Mouse (Mus musculus): ENCODE measurements at regions not wholly inside any gene's neighbourhood (a gene's known extent, or its start where the extent isn't known, plus 50 kb on each side); places are given as distances from the start of the nearest gene placed in this dataset.

GRCm38 (mm10) chr14:116761429-116761828 lies 163.7 kb upstream of the Gpc6 start:
- H3K4me1 ChIP-seq: no peaks in the 10 kb centered on the region
- no peaks in the 10 kb centered on the region for H3K27me3 ChIP-seq
- no peak for ATAC-seq (replicated peaks; ENCODE audit: low FRiP score)
- H3K9me3 ChIP-seq (replicated peaks): no peaks in the 10 kb centered on the region
- H3K9ac ChIP-seq: no peak overlapping the region
- no peaks in the 10 kb centered on the region for H3K36me3 ChIP-seq
- H3K4me3 ChIP-seq (replicated peaks): no peak overlapping the region
- H3K4me2 ChIP-seq: no peak overlapping the region
- WGBS: 74% methylated on average over 2 of the region's 2 CpGs
- no peak overlapping the region for H3K27ac ChIP-seq

- no peaks in the 10 kb centered on the region for H3K36me3 ChIP-seq
- H3K27ac ChIP-seq: no peak overlapping the region
- no peak overlapping the region for H3K4me3 ChIP-seq (replicated peaks)
- no peak overlapping the region for H3K9ac ChIP-seq
- no peaks in the 10 kb centered on the region for H3K9me3 ChIP-seq (replicated peaks)
- no peaks in the 10 kb centered on the region for H3K27me3 ChIP-seq
- H3K4me2 ChIP-seq: no peak overlapping the region
- no peaks in the 10 kb centered on the region for H3K4me1 ChIP-seq
- no peak for ATAC-seq (replicated peaks; ENCODE audit: low FRiP score)
- 83% methylated on average over 4 of the region's 4 CpGs for WGBS
Measured at GRCm38 (mm10) chr14:116771120-116771519, 154.0 kb upstream of the Gpc6 start.

DNA sequence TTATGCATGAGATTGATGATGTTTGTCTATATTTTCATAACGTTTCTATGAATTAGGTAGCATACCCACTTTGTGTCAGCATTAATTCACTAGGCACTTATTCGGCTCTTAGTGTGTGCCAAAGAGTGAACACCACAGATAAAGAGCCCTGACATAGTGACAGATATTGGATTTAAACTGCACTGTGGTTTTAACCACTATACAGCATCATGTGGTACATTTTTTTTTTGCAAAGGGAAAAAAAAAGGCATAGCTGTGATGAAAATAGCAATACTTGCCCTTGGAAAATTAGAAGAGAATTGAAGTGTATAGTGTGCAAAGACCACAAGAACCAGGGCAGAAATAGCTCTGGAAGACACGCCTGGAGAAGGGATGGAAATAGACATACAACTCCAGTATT lies 153.4 kb upstream of the Gpc6 start:
- Histone ChIP-seq H3K9me3 (replicated peaks) (no peaks in the 10 kb centered on the region), H3K27me3 (no peaks in the 10 kb centered on the region), H3K4me1 (no peaks in the 10 kb centered on the region), H3K27ac (no peak overlapping the region), H3K9ac (no peak overlapping the region), H3K4me3 (replicated peaks) (no peak overlapping the region), H3K4me2 (no peak overlapping the region), H3K36me3 (no peaks in the 10 kb centered on the region)
- ATAC-seq (replicated peaks; ENCODE audit: low FRiP score): no peak
- 88% methylated on average over 3 of the region's 3 CpGs for WGBS

GRCm38 (mm10) chr14:116779661-116780060 lies 145.5 kb upstream of the Gpc6 start:
- no peak for ATAC-seq (replicated peaks; ENCODE audit: low FRiP score)
- 91% methylated on average over 3 of the region's 3 CpGs for WGBS
- no peaks in the 10 kb centered on the region for H3K4me1 ChIP-seq

DNA sequence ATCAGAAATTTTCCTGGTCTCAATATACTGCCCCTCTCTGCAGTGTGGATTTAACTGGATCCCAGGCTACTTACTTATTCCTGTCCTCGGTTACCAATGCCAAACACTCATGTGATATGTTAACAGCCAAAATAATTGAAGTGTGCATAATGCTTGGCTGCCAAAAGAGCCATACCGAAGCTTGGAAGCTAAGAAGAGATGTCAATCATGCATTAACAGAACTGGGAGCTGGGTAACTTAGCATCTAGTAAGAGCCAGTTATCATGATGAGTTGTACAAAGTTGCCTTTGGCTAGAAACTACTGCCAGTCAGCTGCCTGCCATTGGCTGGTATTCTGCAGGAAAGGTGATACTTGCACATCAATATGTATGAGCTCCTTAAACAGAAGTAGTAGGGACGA lies 141.3 kb upstream of the Gpc6 start:
- WGBS: 75% methylated on average over 3 of the region's 3 CpGs
- no peaks in the 10 kb centered on the region for H3K4me1 ChIP-seq
- H3K27me3 ChIP-seq: no peaks in the 10 kb centered on the region
- no peak for ATAC-seq (replicated peaks; ENCODE audit: low FRiP score)
- no peaks in the 10 kb centered on the region for H3K36me3 ChIP-seq
- H3K9me3 ChIP-seq (replicated peaks): no peaks in the 10 kb centered on the region
- H3K4me2 ChIP-seq: no peak overlapping the region
- no peak overlapping the region for H3K9ac ChIP-seq
- H3K27ac ChIP-seq: no peak overlapping the region
- H3K4me3 ChIP-seq (replicated peaks): no peak overlapping the region

More at GRCm38 (mm10) chr14:116779661-116780060, 145.5 kb upstream of the Gpc6 start:
- Histone ChIP-seq H3K27me3 (no peaks in the 10 kb centered on the region), H3K4me3 (replicated peaks) (no peak overlapping the region), H3K27ac (no peak overlapping the region), H3K36me3 (no peaks in the 10 kb centered on the region), H3K4me2 (no peak overlapping the region), H3K9me3 (replicated peaks) (no peaks in the 10 kb centered on the region), H3K9ac (no peak overlapping the region)

- H3K4me3 ChIP-seq (replicated peaks): no peak overlapping the region
- H3K9me3 ChIP-seq (replicated peaks): no peaks in the 10 kb centered on the region
- H3K27me3 ChIP-seq: no peaks in the 10 kb centered on the region
- 79% methylated on average over 3 of the region's 3 CpGs for whole genome bisulfite sequencing
- no peaks in the 10 kb centered on the region for H3K36me3 ChIP-seq
- no peak overlapping the region for H3K9ac ChIP-seq
- no peak overlapping the region for H3K4me2 ChIP-seq
- 0 out of 2 replicates have a peak, but pooled peaks cover 4% of the 10 kb centered on the region for H3K4me1 ChIP-seq
- no peak overlapping the region for H3K27ac ChIP-seq
- no peak for ATAC-seq (replicated peaks; ENCODE audit: low FRiP score)
Measured at GRCm38 (mm10) chr14:116806504-116806903, 118.6 kb upstream of the Gpc6 start.

DNA sequence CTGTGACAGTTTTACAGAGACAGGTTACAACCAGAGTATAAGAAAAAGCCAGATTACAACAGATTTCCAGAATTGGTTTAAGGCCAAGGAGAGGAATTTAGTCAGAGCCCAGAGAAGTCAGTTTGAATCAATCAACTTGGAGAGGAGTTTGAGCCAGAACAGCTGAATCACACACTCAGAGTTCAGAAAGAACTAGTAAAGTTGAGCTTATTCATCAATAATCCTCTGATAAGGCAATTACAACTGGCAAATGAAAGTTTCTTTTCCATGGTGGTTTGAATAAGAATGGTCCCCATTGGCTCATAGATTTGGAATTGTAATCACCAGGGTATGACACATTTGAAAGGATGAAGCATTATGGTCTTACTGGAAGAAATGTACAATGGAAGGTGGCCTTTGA lies 116.5 kb upstream of the Gpc6 start:
- ATAC-seq (replicated peaks; ENCODE audit: low FRiP score): no peak
- no peak overlapping the region for H3K27ac ChIP-seq
- no peaks in the 10 kb centered on the region for H3K36me3 ChIP-seq
- H3K27me3 ChIP-seq: no peaks in the 10 kb centered on the region
- no peak overlapping the region for H3K4me2 ChIP-seq
- H3K9me3 ChIP-seq (replicated peaks): no peaks in the 10 kb centered on the region
- H3K4me1 ChIP-seq: 0 out of 2 replicates have a peak, but pooled peaks cover 4% of the 10 kb centered on the region
- H3K9ac ChIP-seq: no peak overlapping the region
- no peak overlapping the region for H3K4me3 ChIP-seq (replicated peaks)

- H3K4me3 ChIP-seq (replicated peaks): no peak overlapping the region
- no peaks in the 10 kb centered on the region for H3K27me3 ChIP-seq
- no peak for ATAC-seq (replicated peaks; ENCODE audit: low FRiP score)
- H3K9ac ChIP-seq: no peak overlapping the region
- no peaks in the 10 kb centered on the region for H3K36me3 ChIP-seq
- H3K27ac ChIP-seq: 0 out of 2 replicates have a peak overlapping the region, but pooled peaks have one; percentile 9
- H3K4me1 ChIP-seq: 0 out of 2 replicates have a peak, but pooled peaks cover 4% of the 10 kb centered on the region
- no peak overlapping the region for H3K4me2 ChIP-seq
- 52% methylated on average over 2 of the region's 2 CpGs for WGBS
- no peaks in the 10 kb centered on the region for H3K9me3 ChIP-seq (replicated peaks)
Measured at GRCm38 (mm10) chr14:116810661-116811345, 114.3 kb upstream of the Gpc6 start.

DNA sequence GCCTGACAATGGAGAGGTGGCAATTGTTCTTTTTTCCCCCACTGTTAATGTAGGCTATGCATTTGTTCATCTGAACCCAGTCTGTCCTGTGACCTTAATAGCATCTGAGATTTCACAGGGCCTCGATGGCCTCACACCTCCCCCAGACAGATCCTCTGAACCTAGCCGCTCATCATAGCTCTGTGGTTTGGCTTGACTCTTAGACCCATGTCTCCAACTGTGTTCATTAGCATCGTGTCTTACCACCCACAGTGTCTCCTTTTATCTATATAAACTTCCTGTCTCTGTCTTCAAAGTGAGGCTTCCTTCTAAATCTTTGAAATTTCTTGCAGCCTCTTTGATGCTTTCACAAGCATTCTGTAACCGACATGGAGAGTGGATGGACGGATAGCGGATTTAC lies 87.9 kb upstream of the Gpc6 start:
- H3K36me3 ChIP-seq: no peaks in the 10 kb centered on the region
- no peak overlapping the region for H3K4me2 ChIP-seq
- WGBS: 30% methylated on average over 6 of the region's 6 CpGs
- ATAC-seq (replicated peaks; ENCODE audit: low FRiP score): no peak
- H3K27me3 ChIP-seq: no peaks in the 10 kb centered on the region
- no peak overlapping the region for H3K27ac ChIP-seq
- no peak overlapping the region for H3K9ac ChIP-seq
- no peaks in the 10 kb centered on the region for H3K4me1 ChIP-seq
- no peaks in the 10 kb centered on the region for H3K9me3 ChIP-seq (replicated peaks)
- H3K4me3 ChIP-seq (replicated peaks): no peak overlapping the region

DNA sequence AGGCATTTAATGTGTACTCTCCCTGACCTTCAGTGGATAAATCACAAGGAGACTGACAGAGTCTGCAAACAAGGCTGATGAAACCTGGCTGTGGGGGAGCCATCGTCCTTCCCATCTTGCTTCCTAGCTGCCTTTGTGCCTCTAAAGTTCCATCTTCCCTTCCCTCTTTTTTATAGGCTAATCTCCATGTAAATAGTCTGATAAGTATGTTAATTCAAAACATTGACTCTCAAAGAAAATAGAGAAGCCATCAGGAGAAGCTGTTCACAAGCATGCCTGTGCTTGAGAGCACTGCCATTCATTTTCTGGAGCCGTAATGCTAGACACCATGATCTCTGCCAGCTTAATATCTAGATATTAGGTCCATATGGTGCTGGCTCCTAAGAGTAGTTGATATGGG lies 55.7 kb upstream of the Gpc6 start:
- WGBS: 48% methylated on average over 2 of the region's 2 CpGs
- H3K4me1 ChIP-seq: no peaks in the 10 kb centered on the region
- H3K36me3 ChIP-seq: no peaks in the 10 kb centered on the region
- H3K9ac ChIP-seq: no peak overlapping the region
- no peaks in the 10 kb centered on the region for H3K27me3 ChIP-seq
- no peak for ATAC-seq (replicated peaks; ENCODE audit: low FRiP score)
- no peaks in the 10 kb centered on the region for H3K9me3 ChIP-seq (replicated peaks)
- H3K4me2 ChIP-seq: no peak overlapping the region
- no peak overlapping the region for H3K27ac ChIP-seq
- no peak overlapping the region for H3K4me3 ChIP-seq (replicated peaks)

DNA sequence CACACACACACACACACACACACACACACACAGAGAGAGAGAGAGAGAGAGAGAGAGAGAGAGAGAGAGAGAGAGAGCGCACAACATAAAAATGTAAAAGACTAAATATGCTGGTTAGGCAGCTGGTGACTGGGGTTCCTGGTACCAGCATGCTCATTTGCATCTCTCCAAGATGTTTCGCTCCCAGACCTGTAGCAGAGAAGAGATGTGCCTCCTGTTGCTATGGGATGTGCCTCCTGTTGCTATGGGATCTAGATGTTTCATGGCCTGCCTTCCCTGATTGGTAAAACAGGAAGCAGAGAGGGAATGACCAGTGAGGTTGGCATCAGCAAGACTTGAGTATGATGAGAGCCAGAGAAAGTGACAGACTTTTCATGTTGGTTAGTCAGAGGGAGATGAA lies 55.1 kb upstream of the Gpc6 start:
- Histone ChIP-seq H3K4me1 (no peaks in the 10 kb centered on the region), H3K36me3 (no peaks in the 10 kb centered on the region), H3K4me3 (replicated peaks) (no peak overlapping the region), H3K4me2 (no peak overlapping the region), H3K27me3 (no peaks in the 10 kb centered on the region), H3K27ac (no peak overlapping the region), H3K9ac (no peak overlapping the region), H3K9me3 (replicated peaks) (no peaks in the 10 kb centered on the region)
- no peak for ATAC-seq (replicated peaks; ENCODE audit: low FRiP score)
- WGBS: 94% methylated on average over 2 of the region's 2 CpGs

Measured in kidney, embryonic 15.5 days (tissue).